Mouse (Mus musculus) myocyte (in vitro differentiated cells): ENCODE measurements at regions not wholly inside any gene's neighbourhood (a gene's known extent, or its start where the extent isn't known, plus 50 kb on each side); places are given as distances from the start of the nearest gene placed in this dataset.

ENCODE experiments used
- E2F4 ChIP-seq: IDR thresholded peaks from one replicate; pipeline ENCODE4 v1.6.1; 2011; ENCODE audit warnings: mild to moderate bottlenecking, control low read depth, moderate library complexity; ENCODE audit not compliant: insufficient read depth
- MAX ChIP-seq: IDR thresholded peaks from one replicate; pipeline ENCODE4 v1.6.1; 2011; ENCODE audit warnings: low read depth, mild to moderate bottlenecking, control low read depth
- MYOD1 ChIP-seq, 3 experiments: IDR thresholded peaks; one replicate each; pipeline ENCODE4 v1.6.1; 2011; ENCODE audit warnings: control low read depth in 2 of 3, low read depth in 2 of 3, mild to moderate bottlenecking in 2 of 3, moderate library complexity in 1 of 3; ENCODE audit not compliant: insufficient read length in 2 of 3, control insufficient read depth in 1 of 3
- MYOG ChIP-seq, 3 experiments: IDR thresholded peaks; one replicate each; pipeline ENCODE4 v1.6.1; 2011; ENCODE audit warnings: control low read depth in 2 of 3, low read depth in 2 of 3, mild to moderate bottlenecking in 2 of 3; ENCODE audit not compliant: insufficient read length in 2 of 3, control insufficient read depth in 1 of 3, insufficient read depth in 1 of 3
- POLR2A ChIP-seq: IDR thresholded peaks from one replicate; pipeline ENCODE4 v1.6.1; 2011; ENCODE audit warnings: low read depth, mild to moderate bottlenecking, control low read depth, moderate library complexity; ENCODE audit not compliant: insufficient read length

DNA sequence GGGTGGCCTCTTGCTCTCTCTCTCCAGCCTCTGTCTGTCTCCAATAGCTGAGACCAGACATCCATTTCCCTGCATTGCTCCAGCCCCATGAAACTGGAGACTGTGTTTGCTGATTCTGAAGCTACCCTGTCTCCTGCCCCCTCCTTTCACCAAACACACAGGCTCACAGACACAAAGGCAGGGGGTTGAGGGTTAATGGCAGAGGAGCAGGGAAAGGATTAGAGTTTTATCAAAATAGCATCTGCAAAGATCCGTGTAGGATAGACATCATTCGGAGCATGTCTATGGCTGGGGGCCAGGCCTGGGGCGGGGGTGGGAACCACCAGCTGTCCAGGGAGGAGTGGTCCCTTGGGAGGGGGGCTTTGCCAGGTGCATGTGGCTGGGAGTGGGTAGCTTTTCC is 73.9 kb upstream of the Tnp1 start:
- TF ChIP-seq POLR2A (no peak), MAX (no peak), MYOD1 (IDR thresholded peaks at IDR 0.05; ENCODE audit: control insufficient read depth in 1 of 3, insufficient read length in 2 of 3, low read depth in 2 of 3) (peak in 2 of 3 experiments; percentile 34 to 49), MYOG (IDR thresholded peaks at IDR 0.05; ENCODE audit: control insufficient read depth in 1 of 3, insufficient read depth in 1 of 3, insufficient read length in 2 of 3, low read depth in 2 of 3) (no peak), E2F4 (no peak)
